ENCODE assay signal across 9 mouse cellular contexts in the genomic region with DNA sequence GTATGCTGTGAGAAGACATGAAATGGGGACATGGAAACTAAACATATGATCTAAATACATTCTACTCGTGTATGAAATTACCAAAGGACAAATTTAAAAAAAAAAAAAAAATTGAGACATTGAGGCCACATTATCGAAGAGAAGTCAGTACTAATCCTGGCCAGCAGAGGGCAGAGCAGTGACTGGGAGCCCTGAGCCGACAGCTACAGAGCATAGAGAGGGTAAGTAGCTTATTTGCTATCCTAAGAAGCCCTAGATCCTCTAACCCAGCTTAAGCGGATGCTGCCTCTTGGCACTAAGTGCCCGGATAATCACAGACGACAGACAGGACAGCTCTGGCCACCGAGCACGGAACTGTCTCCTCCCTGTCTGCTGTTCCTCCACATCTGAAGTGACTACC. TPM values are rescaled to one million over a fixed set of nuclear protein-coding genes. Genes with fewer than 3 reads are reported as not detected.
DNase-seq lines count a peak whose midpoint lies in the region; ATAC-seq and TF ChIP-seq lines count a peak whose summit lies in the region.
"Had no signal": no experiment of that assay in that cellular context is flagged by ENCODE, and none has a peak within 500 bp of the region (broad histone marks: within the 10 kb centered on the region; RNA-seq: fewer than 3 reads in every experiment).

No protein-coding gene starts in this region.

- no peak for ATAC-seq in embryonic facial prominence, embryonic 14.5 days (ENCODE audit: low read depth)
- peak; percentile 62; the same call in 1 of the 2 replicates for ATAC-seq in midbrain, postnatal 0 days (ENCODE audit: low FRiP score)

- TF ChIP-seq CTCF in midbrain, postnatal 0 days (IDR thresholded peaks at IDR 0.05): peak; percentile 93
- peak; percentile 59; the same call in 1 of the 2 replicates for TF ChIP-seq CTCF in testis, adult 2 months (IDR thresholded peaks at IDR 0.05; ENCODE audit: control insufficient read depth, insufficient read depth, insufficient replicate concordance, low read depth, low read length)

- 48% methylated on average over 8 of the region's 8 CpGs for whole genome bisulfite sequencing in embryonic facial prominence, embryonic 14.5 days
- WGBS in midbrain, postnatal 0 days: 35% methylated on average over 8 of the region's 8 CpGs

- no peak for TF ChIP-seq POLR2A in testis, adult 2 months (IDR thresholded peaks at IDR 0.05; ENCODE audit: control insufficient read depth, low read depth, low read length)

- no peak overlapping the region for H3K4me3 ChIP-seq in embryonic facial prominence, embryonic 14.5 days (ENCODE audit: low read depth, low read length)
- H3K4me3 ChIP-seq in midbrain, postnatal 0 days (ENCODE audit: low read depth, low read length): no peak overlapping the region
- no peak overlapping the region for H3K4me3 ChIP-seq in testis, adult 2 months (ENCODE audit: control insufficient read depth, low read depth, low read length)
- H3K4me3 ChIP-seq: neural tube, embryonic 13.5 days had no signal

- H3K4me1 ChIP-seq in embryonic facial prominence, embryonic 14.5 days (ENCODE audit: control insufficient read depth, insufficient read depth, low read length): no peaks in the 10 kb centered on the region
- no peaks in the 10 kb centered on the region for H3K4me1 ChIP-seq in midbrain, postnatal 0 days (ENCODE audit: insufficient read depth, low read length)
- no peaks in the 10 kb centered on the region; the same call in 1 of the 2 replicates for H3K4me1 ChIP-seq in testis, adult 2 months (ENCODE audit: control insufficient read depth, insufficient read depth, low read length)
- H3K4me1 ChIP-seq: neural tube, embryonic 13.5 days had no signal

- DNase-seq in ovary, postnatal 36 days (ENCODE audit: low spot score): peak; percentile 46
- DNase-seq in ovary, postnatal 10 days (ENCODE audit: low spot score): no peak
- peak; percentile 90 for DNase-seq in brain, adult 2 months (ENCODE audit: low read depth, low spot score)
- DNase-seq in embryonic facial prominence, embryonic 14.5 days (ENCODE audit: low spot score): peak; percentile 72
- DNase-seq in heart, postnatal 4 days: peak; percentile 84
- DNase-seq in layer of hippocampus, postnatal 25 days (ENCODE audit: extremely low spot score in 1 of 2, low spot score in 1 of 2): peak; percentile 69 to 85
- DNase-seq in midbrain, postnatal 0 days (ENCODE audit: low spot score): peak; percentile 81

- H3K9me3 ChIP-seq in embryonic facial prominence, embryonic 14.5 days (ENCODE audit: control insufficient read depth, low read length): no peaks in the 10 kb centered on the region
- no peaks in the 10 kb centered on the region for H3K9me3 ChIP-seq in midbrain, postnatal 0 days (ENCODE audit: low read length)
- H3K9me3 ChIP-seq: neural tube, embryonic 13.5 days had no signal

- H3K27ac ChIP-seq in embryonic facial prominence, embryonic 14.5 days (replicated peaks; ENCODE audit: low read depth, low read length): no peak overlapping the region
- H3K27ac ChIP-seq in midbrain, postnatal 0 days (ENCODE audit: low read depth, low read length): no peak overlapping the region
- H3K27ac ChIP-seq in testis, adult 2 months (ENCODE audit: control insufficient read depth, insufficient read depth, low read depth, low read length): no peak overlapping the region
- H3K27ac ChIP-seq: neural tube, embryonic 13.5 days had no signal

- H3K27me3 ChIP-seq in embryonic facial prominence, embryonic 14.5 days (replicated peaks; ENCODE audit: control insufficient read depth, insufficient read depth, low read length): no peaks in the 10 kb centered on the region
- no peaks in the 10 kb centered on the region for H3K27me3 ChIP-seq in midbrain, postnatal 0 days (ENCODE audit: insufficient read depth, low read length)
- H3K27me3 ChIP-seq in testis, adult 2 months (ENCODE audit: control insufficient read depth, insufficient read depth, low read length): no peaks in the 10 kb centered on the region
- H3K27me3 ChIP-seq: neural tube, embryonic 13.5 days had no signal

- peaks cover 85% of the 10 kb centered on the region for H3K36me3 ChIP-seq in embryonic facial prominence, embryonic 14.5 days (ENCODE audit: control insufficient read depth, insufficient read depth, low read length)
- H3K36me3 ChIP-seq in midbrain, postnatal 0 days (ENCODE audit: insufficient read depth, low read length): peaks cover 55% of the 10 kb centered on the region
- peaks cover 6% of the 10 kb centered on the region for H3K36me3 ChIP-seq in testis, adult 2 months (ENCODE audit: control insufficient read depth, insufficient read depth, low read length)

- no peak overlapping the region for H3K9ac ChIP-seq in embryonic facial prominence, embryonic 14.5 days (ENCODE audit: low read depth, low read length)
- H3K9ac ChIP-seq in midbrain, postnatal 0 days (replicated peaks; ENCODE audit: low read length, poor library complexity, severe bottlenecking): no peak overlapping the region
- H3K9ac ChIP-seq: neural tube, embryonic 13.5 days had no signal

- H3K4me2 ChIP-seq in embryonic facial prominence, embryonic 14.5 days (ENCODE audit: low read depth, low read length): no peak overlapping the region
- H3K4me2 ChIP-seq in midbrain, postnatal 0 days (ENCODE audit: low read depth, low read length, poor library complexity, severe bottlenecking): no peak overlapping the region
- H3K4me2 ChIP-seq: neural tube, embryonic 13.5 days had no signal

RNA-seq across cellular contexts. Expression of a gene that starts 21.7 kb away (rescaled TPM):
- 241 and 249 TPM in 2 replicates for polyA plus RNA-seq in embryonic facial prominence, embryonic 14.5 days (2014; fragmentation: Nextera tagmentation; extraction: Ambion mirVana)
- total RNA-seq in heart, postnatal 4 days (2021): 100 to 1,000 TPM; 143 to 149 TPM
- total RNA-seq in layer of hippocampus, postnatal 25 days (2021): 100 to 1,000 TPM; 171 to 205 TPM
- total RNA-seq in midbrain, postnatal 0 days (2014; rRNA removed): 95.3 and 124 TPM in 2 replicates
- 289 and 306 TPM in 2 replicates for polyA plus RNA-seq in midbrain, postnatal 0 days (2015; fragmentation: Nextera tagmentation; extraction: Ambion mirVana)
- 31.7 and 33.7 TPM in 2 replicates for polyA plus RNA-seq in testis, adult 2 months (2012; rRNA removed)

RNA-seq across cellular contexts. Expression of a gene that starts 27.8 kb away (rescaled TPM):
- 10.6 and 11.4 TPM in 2 replicates for polyA plus RNA-seq in embryonic facial prominence, embryonic 14.5 days (2014; fragmentation: Nextera tagmentation; extraction: Ambion mirVana)
- total RNA-seq in heart, postnatal 4 days (2021): 10 to 100 TPM; 14.4 to 14.8 TPM
- 10 to 100 TPM; 19.4 to 21.7 TPM for total RNA-seq in layer of hippocampus, postnatal 25 days (2021)
- total RNA-seq in midbrain, postnatal 0 days (2014; rRNA removed): 13.9 and 23.4 TPM in 2 replicates
- 12.9 and 13.1 TPM in 2 replicates for polyA plus RNA-seq in midbrain, postnatal 0 days (2015; fragmentation: Nextera tagmentation; extraction: Ambion mirVana)
- 7.0 and 8.1 TPM in 2 replicates for polyA plus RNA-seq in testis, adult 2 months (2012; rRNA removed)
